Mouse (Mus musculus): ENCODE data around the gene Klk1b26. TPM values are rescaled to one million over a fixed set of nuclear protein-coding genes. Genes with fewer than 3 reads are reported as not detected.
"Not testable (repeated sequence)": the region's sequence is repeated elsewhere in the genome, so short reads cannot be mapped to it uniquely, and the experiment has no call there.

Gene Klk1b26
- polyA plus RNA-seq (2014; fragmentation: Nextera tagmentation; extraction: Ambion mirVana), result not detected in 2 replicates

DNA sequence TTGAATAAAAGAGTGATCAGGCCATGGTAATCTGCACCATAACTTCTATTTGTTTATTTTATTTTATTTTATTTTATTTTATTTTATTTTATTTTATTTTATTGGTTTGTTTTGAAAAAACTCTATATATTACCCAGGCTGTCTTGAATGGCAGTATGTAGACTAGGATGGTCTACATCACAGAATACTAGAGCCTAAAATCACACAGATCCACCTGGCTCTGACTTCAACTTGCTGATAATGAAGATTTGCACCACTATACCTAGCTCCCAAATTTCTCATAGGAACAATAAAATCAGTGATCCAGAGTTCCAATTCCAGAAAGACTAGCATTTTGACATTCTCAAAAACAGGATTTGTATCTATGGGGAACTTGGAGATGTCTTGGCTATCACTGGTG lies at the start of gene Klk1b26:
Gene Klk1b26 (plus strand): TSS at position 301 of the 400 bp plus-strand sequence.
- H3K9me3 ChIP-seq (ENCODE audit: control insufficient read depth, low read length); H3K4me1 ChIP-seq (replicated peaks; ENCODE audit: control insufficient read depth, insufficient read depth, low read length); DNase-seq (ENCODE audit: low spot score); H3K9ac ChIP-seq; H3K4me3 ChIP-seq (replicated peaks; ENCODE audit: low read length); H3K4me2 ChIP-seq (replicated peaks); H3K36me3 ChIP-seq (replicated peaks; ENCODE audit: control insufficient read depth, insufficient read depth); H3K27me3 ChIP-seq (ENCODE audit: control insufficient read depth, insufficient read depth, low read length); H3K27ac ChIP-seq; ATAC-seq (ENCODE audit: low FRiP score): not testable (repeated sequence)

DNA sequence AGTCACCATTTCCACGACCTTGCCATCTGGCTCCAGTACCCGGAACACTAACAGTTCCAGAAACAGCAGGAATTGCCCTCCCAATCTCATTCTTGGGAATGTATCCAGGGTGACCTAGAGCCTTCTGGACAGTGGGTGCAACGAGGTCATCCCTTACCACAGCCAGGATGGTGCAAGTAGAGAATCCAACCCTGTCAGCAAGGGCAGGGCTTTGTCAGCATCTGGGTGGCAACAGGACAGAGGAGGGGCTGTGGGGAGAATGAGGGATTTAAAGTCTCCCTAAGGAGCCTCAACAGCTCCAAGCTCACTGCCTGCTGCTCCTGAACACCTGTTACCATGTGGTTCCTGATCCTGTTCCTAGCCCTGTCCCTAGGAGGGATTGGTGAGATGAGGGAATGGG lies 45.5 kb upstream of the Klk1b26 start, which contains the start of gene Klk1b1:
Gene Klk1b1 (plus strand): TSS at position 301 of the 400 bp plus-strand sequence.
- ATAC-seq (ENCODE audit: low FRiP score) (no peak), DNase-seq (ENCODE audit: low spot score) (no peak)
- Histone ChIP-seq H3K9ac (no peak within 1 kb of the TSS), H3K27me3 (ENCODE audit: control insufficient read depth, insufficient read depth, low read length) (no peaks in the 10 kb centered on the region), H3K36me3 (replicated peaks; ENCODE audit: control insufficient read depth, insufficient read depth) (no peaks in the 10 kb centered on the region), H3K4me1 (replicated peaks; ENCODE audit: control insufficient read depth, insufficient read depth, low read length) (no peaks in the 10 kb centered on the region), H3K9me3 (ENCODE audit: control insufficient read depth, low read length) (no peaks in the 10 kb centered on the region), H3K27ac (no peak within 1 kb of the TSS), H3K4me3 (replicated peaks; ENCODE audit: low read length) (no peak within 1 kb of the TSS), H3K4me2 (replicated peaks) (no peak within 1 kb of the TSS)
- WGBS, result 71% methylated on average over 3 of the region's 3 CpGs

DNA sequence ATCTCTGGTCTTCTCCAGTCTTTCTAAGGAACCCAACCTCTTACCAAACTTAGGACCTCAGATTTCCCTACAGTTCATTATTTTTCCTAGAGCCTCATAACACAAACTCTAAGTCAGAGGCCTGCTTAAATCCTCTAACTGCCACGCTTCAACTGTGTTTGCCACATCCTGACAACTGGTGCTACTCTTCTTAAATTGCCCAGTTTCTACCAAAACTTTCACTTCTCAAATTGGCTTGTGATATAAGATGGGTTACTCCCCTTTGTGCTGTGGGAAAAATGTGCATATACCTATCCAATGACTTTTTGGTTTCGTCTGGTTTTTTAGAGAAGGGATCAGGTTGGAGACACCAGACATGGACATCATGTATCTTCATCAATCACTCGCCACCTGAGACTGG lies 44.9 kb upstream of the Klk1b26 start:
- ATAC-seq (ENCODE audit: low FRiP score), result no peak
- no peak overlapping the region for H3K4me2 ChIP-seq (replicated peaks)
- no peak overlapping the region for H3K9ac ChIP-seq
- no peak for DNase-seq (ENCODE audit: low spot score)
- no peaks in the 10 kb centered on the region for H3K36me3 ChIP-seq (replicated peaks; ENCODE audit: control insufficient read depth, insufficient read depth)
- 87% methylated on average over 3 of the region's 3 CpGs for WGBS
- no peak overlapping the region for H3K4me3 ChIP-seq (replicated peaks; ENCODE audit: low read length)
- H3K27ac ChIP-seq, result no peak overlapping the region
- H3K27me3 ChIP-seq (ENCODE audit: control insufficient read depth, insufficient read depth, low read length), result no peaks in the 10 kb centered on the region
- H3K4me1 ChIP-seq (replicated peaks; ENCODE audit: control insufficient read depth, insufficient read depth, low read length), result no peaks in the 10 kb centered on the region
- no peaks in the 10 kb centered on the region for H3K9me3 ChIP-seq (ENCODE audit: control insufficient read depth, low read length)

DNA sequence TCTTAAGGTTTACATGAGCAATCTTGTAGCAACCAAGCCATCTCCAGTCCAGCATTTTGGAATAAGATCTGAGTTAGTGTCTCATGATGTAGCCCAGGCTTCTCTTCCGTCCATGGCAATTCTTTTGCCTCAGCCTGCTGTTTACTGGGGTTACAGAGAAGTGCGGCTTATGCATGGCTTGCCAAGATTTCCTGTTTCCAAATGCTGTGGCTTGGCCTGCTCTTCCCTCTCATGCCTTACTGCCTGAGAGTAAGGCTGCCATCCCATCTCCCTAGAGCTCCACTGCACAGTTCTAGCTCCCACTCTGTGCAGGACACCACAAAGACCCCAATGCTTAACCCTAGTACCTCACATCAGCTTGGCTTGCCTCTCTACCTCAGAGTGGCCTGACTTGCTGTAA lies 44.4 kb upstream of the Klk1b26 start:
- H3K4me2 ChIP-seq (replicated peaks), result no peak overlapping the region
- no peaks in the 10 kb centered on the region for H3K4me1 ChIP-seq (replicated peaks; ENCODE audit: control insufficient read depth, insufficient read depth, low read length)
- H3K9me3 ChIP-seq (ENCODE audit: control insufficient read depth, low read length), result no peaks in the 10 kb centered on the region
- H3K9ac ChIP-seq, result no peak overlapping the region
- H3K4me3 ChIP-seq (replicated peaks; ENCODE audit: low read length), result no peak overlapping the region
- H3K27me3 ChIP-seq (ENCODE audit: control insufficient read depth, insufficient read depth, low read length), result no peaks in the 10 kb centered on the region
- H3K36me3 ChIP-seq (replicated peaks; ENCODE audit: control insufficient read depth, insufficient read depth), result no peaks in the 10 kb centered on the region
- no peak overlapping the region for H3K27ac ChIP-seq
- DNase-seq (ENCODE audit: low spot score) (no peak), ATAC-seq (ENCODE audit: low FRiP score) (no peak)
- 89% methylated on average over 2 of the region's 2 CpGs for WGBS

DNA sequence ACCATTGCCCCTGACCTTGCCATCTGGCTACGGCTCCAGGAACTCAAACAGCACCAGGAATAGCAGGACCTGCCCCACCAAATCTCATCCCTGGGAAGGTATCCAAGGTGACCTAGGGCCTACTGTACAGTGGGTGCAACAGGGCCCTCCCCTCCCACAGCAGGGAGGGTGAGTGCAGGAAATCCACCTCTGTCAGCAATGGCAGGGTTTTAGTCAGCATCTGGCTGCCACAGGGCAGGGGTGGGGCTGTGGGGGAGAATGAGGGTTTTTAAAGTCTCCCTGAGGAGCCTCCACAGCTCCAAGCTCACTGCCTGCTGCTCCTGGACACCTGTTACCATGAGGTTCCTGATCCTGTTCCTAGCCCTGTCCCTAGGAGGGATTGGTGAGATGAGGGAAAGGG lies 36.2 kb upstream of the Klk1b26 start, which contains the start of gene Klk1b9:
Gene Klk1b9 (plus strand): TSS at position 301 of the 400 bp plus-strand sequence.
- not testable (repeated sequence) for H3K4me2 ChIP-seq (replicated peaks); ATAC-seq (ENCODE audit: low FRiP score); H3K36me3 ChIP-seq (replicated peaks; ENCODE audit: control insufficient read depth, insufficient read depth); H3K9me3 ChIP-seq (ENCODE audit: control insufficient read depth, low read length); H3K4me3 ChIP-seq (replicated peaks; ENCODE audit: low read length); DNase-seq (ENCODE audit: low spot score); H3K4me1 ChIP-seq (replicated peaks; ENCODE audit: control insufficient read depth, insufficient read depth, low read length); H3K9ac ChIP-seq; H3K27ac ChIP-seq; H3K27me3 ChIP-seq (ENCODE audit: control insufficient read depth, insufficient read depth, low read length)
- WGBS, result 88% methylated on average over 1 of the region's 1 CpGs

DNA sequence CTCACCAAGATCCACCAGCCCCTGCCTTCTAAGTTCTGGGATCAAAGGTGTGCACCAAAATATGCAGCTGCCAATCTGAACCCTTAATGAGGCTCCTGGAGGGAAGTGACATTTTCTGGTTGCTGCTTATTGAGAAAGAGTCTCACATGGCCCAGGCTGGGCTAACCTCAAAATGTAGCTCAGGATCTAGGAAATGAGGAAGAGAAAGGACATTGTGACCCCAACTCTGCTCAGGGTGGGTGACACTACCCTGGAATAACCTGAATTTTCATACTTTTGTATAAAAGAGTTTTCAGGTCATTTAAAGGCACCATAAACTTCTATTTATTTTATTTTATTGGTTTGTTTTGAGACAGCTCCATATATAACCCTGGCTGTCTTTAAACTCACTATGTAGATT lies 26.3 kb upstream of the Klk1b26 start:
- Histone ChIP-seq H3K4me2 (replicated peaks) (no peak overlapping the region), H3K9ac (no peak overlapping the region), H3K36me3 (replicated peaks; ENCODE audit: control insufficient read depth, insufficient read depth) (no peaks in the 10 kb centered on the region), H3K27me3 (ENCODE audit: control insufficient read depth, insufficient read depth, low read length) (no peaks in the 10 kb centered on the region), H3K4me3 (replicated peaks; ENCODE audit: low read length) (no peak overlapping the region), H3K9me3 (ENCODE audit: control insufficient read depth, low read length) (no peaks in the 10 kb centered on the region), H3K27ac (no peak overlapping the region), H3K4me1 (replicated peaks; ENCODE audit: control insufficient read depth, insufficient read depth, low read length) (no peaks in the 10 kb centered on the region)
- ATAC-seq (ENCODE audit: low FRiP score) (no peak), DNase-seq (ENCODE audit: low spot score) (no peak)

DNA sequence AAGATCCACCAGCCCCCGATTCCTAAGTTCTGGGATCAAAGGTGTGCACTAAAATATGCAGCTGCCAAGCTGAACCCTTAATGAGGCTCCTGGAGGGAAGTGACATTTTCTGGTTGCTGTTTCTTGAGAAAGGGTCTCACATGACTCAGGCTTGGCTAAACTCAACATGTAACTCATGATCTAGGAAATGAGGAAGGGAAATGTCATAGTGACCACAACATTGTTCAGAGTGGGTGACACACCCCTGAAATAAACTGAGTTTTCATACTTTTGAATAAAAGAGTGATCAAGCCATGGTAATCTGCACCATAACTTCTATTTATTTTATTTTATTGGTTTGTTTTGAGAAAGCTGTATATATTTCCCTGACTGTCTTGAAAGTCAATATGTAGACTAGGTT lies 17.1 kb upstream of the Klk1b26 start:
- not testable (repeated sequence) for DNase-seq (ENCODE audit: low spot score); H3K9ac ChIP-seq; H3K27ac ChIP-seq; H3K36me3 ChIP-seq (replicated peaks; ENCODE audit: control insufficient read depth, insufficient read depth); H3K27me3 ChIP-seq (ENCODE audit: control insufficient read depth, insufficient read depth, low read length); H3K4me1 ChIP-seq (replicated peaks; ENCODE audit: control insufficient read depth, insufficient read depth, low read length); H3K4me2 ChIP-seq (replicated peaks); ATAC-seq (ENCODE audit: low FRiP score); H3K4me3 ChIP-seq (replicated peaks; ENCODE audit: low read length); H3K9me3 ChIP-seq (ENCODE audit: control insufficient read depth, low read length)
- 74% methylated on average over 1 of the region's 1 CpGs for WGBS

DNA sequence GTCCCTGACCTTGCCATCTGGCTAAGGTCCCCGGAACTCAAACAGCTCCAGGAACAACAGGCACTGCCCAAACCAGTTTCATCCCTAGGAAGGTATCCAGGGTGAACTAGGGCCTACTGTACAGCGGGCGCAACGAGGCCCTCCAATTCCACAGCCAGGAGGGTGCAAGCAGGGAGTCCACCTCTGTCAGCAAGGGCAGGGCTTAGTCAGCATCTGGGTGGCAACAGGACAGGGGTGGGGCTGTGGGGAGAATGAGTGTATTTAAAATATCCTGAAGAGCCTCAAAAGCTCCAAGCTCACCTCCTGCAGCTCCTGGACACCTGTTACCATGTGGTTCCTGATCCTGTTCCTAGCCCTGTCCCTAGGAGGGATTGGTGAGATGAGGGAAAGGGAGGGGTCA lies 16.4 kb upstream of the Klk1b26 start, which contains the start of gene Klk1b11:
Gene Klk1b11 (plus strand): TSS at position 301 of the 400 bp plus-strand sequence.
- not testable (repeated sequence) for ATAC-seq (ENCODE audit: low FRiP score); H3K9ac ChIP-seq; H3K27ac ChIP-seq; DNase-seq (ENCODE audit: low spot score); H3K4me3 ChIP-seq (replicated peaks; ENCODE audit: low read length); H3K36me3 ChIP-seq (replicated peaks; ENCODE audit: control insufficient read depth, insufficient read depth); H3K9me3 ChIP-seq (ENCODE audit: control insufficient read depth, low read length); H3K4me2 ChIP-seq (replicated peaks); H3K27me3 ChIP-seq (ENCODE audit: control insufficient read depth, insufficient read depth, low read length); H3K4me1 ChIP-seq (replicated peaks; ENCODE audit: control insufficient read depth, insufficient read depth, low read length)
- 90% methylated on average over 4 of the region's 4 CpGs for WGBS

DNA sequence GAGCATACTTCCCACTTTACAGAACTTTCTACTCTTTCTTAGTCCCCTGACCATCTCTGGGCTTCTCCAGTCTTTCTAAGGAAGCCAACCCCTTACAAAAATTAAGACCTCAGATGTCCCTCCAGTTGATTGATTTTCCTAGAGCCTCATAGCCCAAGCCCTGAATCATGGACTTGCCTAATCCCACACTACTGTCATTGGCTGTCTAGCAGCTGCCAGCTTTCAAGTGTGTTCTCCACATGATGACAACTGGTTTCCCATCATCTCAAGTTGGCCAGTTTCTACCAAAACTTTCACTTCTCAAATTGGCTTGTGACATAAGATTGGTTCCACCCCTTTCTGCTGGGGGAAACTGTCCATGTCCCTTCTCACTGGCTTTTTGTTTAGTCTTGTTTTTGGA lies 7.1 kb upstream of the Klk1b26 start:
- no peak overlapping the region for H3K4me2 ChIP-seq (replicated peaks)
- no peak overlapping the region for H3K9ac ChIP-seq
- H3K4me1 ChIP-seq (replicated peaks; ENCODE audit: control insufficient read depth, insufficient read depth, low read length), result no peaks in the 10 kb centered on the region
- no peak overlapping the region for H3K4me3 ChIP-seq (replicated peaks; ENCODE audit: low read length)
- H3K9me3 ChIP-seq (ENCODE audit: control insufficient read depth, low read length), result no peaks in the 10 kb centered on the region
- no peak overlapping the region for H3K27ac ChIP-seq
- H3K36me3 ChIP-seq (replicated peaks; ENCODE audit: control insufficient read depth, insufficient read depth), result no peaks in the 10 kb centered on the region
- DNase-seq (ENCODE audit: low spot score), result no peak
- no peak for ATAC-seq (ENCODE audit: low FRiP score)
- H3K27me3 ChIP-seq (ENCODE audit: control insufficient read depth, insufficient read depth, low read length), result no peaks in the 10 kb centered on the region

DNA sequence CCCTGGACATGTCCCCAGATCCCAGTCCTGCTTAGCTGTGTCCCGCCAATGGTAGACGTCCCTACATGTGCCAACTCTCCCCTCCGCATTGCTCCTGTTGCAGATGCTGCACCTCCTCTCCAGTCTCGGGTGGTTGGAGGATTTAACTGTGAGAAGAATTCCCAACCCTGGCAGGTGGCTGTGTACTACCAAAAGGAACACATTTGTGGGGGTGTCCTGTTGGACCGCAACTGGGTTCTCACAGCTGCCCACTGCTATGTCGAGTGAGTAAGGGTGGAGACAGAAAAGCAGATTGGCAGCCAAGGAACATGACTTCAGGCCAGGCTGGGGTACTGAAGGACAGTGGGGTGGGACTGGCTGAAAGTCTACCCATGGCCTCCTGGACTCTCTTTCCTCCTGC lies 2.7 kb downstream of the Klk1b26 start:
- H3K27me3 ChIP-seq (ENCODE audit: control insufficient read depth, insufficient read depth, low read length); ATAC-seq (ENCODE audit: low FRiP score); H3K9ac ChIP-seq; H3K27ac ChIP-seq; H3K36me3 ChIP-seq (replicated peaks; ENCODE audit: control insufficient read depth, insufficient read depth); H3K4me3 ChIP-seq (replicated peaks; ENCODE audit: low read length); H3K4me2 ChIP-seq (replicated peaks); H3K4me1 ChIP-seq (replicated peaks; ENCODE audit: control insufficient read depth, insufficient read depth, low read length); DNase-seq (ENCODE audit: low spot score); H3K9me3 ChIP-seq (ENCODE audit: control insufficient read depth, low read length): not testable (repeated sequence)
- WGBS, result 87% methylated on average over 6 of the region's 6 CpGs

Measured in hindbrain, embryonic 14.5 days (tissue).